Mouse (Mus musculus): ENCODE measurements around the gene Ifit2.

DNA sequence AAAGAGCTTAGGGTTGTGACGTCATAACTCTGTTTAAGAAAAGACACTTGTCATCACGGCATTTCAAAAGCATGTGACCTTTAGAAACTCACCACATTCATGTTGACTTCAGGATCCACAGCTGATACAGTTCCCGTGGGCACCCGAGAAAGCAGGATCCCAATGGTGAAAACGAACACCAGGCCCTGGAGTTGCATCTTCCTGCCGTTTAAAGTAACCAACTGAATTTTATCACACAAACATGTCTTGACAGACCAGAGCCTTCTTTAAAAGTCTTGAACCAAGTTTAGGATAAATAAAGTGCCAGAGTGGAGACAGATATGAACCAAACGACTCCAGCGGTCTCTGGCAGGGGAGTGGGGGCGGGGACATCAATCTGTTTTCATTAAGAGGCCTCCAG, 25.8 kb upstream of the Ifit2 start:
- TF ChIP-seq POLR2A (IDR thresholded peaks at IDR 0.05; ENCODE audit: control insufficient read depth, low read depth, low read length) (no peak), CTCF (IDR thresholded peaks at IDR 0.05; ENCODE audit: control insufficient read depth, insufficient read depth, insufficient replicate concordance, low read depth, low read length) (no peak)
